Mouse (Mus musculus): ENCODE results near the gene Sec16a. TPM values are rescaled to one million over a fixed set of nuclear protein-coding genes. Genes with fewer than 3 reads are reported as not detected.

Sec16a gene
- 12.1 and 13.2 TPM in 2 replicates for polyA plus RNA-seq (2015; fragmentation: Nextera tagmentation; extraction: Ambion mirVana)

DNA sequence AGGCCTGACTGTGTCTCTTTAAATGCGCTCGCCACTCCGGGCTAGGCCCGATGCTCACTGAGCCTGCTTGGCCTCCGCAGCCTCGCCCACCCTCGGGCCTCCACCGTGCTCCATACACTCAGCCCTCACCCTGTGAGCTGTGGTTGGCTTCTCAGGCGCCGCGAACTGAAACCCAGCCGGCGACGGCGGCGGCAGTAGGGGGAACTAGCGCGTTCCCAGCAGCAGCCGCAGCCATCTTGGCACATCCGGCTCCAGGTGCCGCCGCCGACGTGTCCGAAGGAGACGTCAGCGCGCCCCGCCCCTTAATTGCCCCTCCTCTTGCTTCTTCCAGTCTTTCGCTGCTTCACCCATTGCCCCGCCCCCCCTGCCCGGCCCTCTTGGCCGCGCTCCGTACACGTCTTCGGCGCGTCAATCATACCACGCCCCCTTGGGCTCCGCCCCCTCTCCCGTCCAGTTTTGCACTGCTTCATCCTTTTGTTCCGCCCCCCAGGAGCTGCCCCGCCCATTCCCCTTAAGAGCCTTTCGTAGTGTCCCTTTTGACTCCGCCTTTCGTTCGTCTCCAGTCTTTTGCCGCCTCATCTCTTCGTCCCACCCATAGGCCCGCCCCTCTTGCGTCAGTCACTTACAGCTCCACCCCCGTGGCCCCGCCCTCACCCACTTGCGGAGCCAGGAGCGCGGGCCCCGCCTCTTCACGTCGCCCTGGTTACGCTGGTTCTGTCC lies at the start of gene Sec16a:
Gene Sec16a (minus strand): TSS at position 271 of the 720 bp plus-strand sequence.

DNA sequence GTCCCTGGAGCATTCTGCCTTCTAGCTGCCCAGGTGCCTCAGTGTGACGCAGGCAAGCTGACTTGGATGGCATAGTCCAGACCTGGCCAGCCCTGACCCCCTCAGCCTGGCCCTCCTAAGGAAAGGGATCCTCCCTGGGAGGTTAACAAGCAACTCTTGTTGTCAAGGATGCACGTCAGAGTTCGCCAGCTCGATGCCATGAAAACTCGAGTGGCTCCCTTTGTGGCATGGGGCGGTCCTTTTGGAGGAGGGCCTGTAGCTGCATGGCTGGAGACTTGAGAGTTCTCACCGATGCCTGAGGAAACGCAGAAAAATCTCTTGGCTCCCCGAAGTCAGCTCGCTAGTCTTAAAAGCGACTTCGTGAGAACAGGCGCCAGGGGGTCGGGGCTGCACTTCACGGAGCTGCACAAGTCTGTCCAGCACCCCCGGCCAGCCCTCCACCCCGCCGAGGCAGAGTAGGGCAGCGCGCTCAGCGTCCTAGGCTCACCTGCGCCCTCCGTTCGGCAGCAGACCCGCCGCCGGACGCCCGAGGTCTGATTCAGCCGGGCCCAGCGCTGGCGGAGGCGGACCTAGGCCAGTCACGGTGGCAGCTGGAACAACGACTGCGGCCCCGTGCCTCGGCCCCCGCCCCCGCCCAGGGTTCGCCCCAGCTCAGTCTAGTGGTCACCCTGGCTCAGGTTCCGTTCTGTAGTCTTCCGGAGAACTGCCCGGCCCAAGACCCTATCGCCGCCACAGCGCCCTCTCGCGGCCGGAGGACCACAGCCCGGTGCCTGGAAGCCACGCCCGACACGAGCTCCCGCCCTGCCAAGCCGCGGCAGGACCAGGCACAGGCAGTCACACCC lies 36.3 kb downstream of the Sec16a start, which contains the start of gene Inpp5e:
Gene Inpp5e (minus strand): TSS at position 689 of the 842 bp plus-strand sequence.

DNA sequence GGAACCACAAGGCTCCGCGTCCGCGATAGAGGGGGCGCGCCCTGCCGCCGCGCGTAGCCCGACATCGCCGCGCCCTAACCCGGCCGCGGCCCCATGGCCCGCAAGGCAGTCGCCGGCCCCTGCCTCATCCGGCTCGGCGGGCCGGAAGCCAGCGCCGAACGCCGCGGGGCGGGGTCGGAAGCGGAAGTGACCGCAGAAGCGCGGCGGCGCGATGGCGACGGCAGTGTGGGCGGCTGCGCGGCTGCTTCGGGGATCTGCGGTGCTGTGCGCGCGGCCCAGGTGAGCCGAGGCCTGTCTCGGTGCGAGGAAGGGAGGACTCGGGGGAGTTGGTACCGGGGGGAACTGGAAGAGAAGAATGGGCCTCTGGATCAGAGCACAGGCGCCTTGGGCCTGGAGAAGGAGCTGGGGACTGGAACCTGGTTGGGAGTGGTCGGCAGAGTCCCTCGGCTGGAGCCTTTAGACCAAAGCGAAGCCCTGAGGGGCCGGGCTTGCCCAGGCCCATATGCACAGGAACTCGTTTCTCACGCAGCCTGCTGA lies 55.8 kb downstream of the Sec16a start, which contains the start of the genes Entr1 and Pmpca:
Gene Entr1 (minus strand): TSS at position 163 of the 537 bp plus-strand sequence.
Gene Pmpca (plus strand): TSS at position 186 of the 537 bp plus-strand sequence.

DNA sequence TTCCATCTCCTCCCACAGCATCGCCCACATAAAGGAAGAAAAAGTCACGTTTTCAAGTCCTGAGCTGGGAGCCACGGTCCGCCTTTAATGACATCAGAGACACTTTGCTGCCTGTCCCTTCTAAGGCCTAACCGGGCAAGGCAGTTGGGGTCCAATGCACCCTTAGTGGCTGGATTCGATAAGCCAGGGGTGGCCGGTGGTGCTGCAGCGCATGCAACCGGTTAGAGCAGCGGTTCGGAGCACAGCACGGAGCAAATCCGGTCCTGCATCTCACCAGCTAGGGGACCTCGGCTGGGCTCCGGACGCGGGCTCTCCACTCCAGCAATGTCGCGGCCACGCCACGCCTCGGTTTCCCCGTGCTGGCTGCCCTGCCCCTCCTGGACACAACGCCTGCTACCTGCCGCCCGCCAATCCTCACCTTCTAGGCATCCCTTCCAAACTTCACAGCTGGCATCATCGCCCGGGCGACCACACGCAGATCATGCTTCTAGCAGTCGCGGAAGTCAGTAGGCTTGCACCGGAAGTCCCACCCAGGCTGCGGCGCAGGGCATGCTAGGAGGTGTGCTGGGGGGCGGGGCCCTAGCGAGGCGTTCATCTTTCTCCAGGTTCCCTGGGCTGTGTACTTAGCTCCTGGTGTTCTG lies 64.8 kb downstream of the Sec16a start, which contains the start of gene Snapc4:
Gene Snapc4 (minus strand): TSS at position 523 of the 641 bp plus-strand sequence.

DNA sequence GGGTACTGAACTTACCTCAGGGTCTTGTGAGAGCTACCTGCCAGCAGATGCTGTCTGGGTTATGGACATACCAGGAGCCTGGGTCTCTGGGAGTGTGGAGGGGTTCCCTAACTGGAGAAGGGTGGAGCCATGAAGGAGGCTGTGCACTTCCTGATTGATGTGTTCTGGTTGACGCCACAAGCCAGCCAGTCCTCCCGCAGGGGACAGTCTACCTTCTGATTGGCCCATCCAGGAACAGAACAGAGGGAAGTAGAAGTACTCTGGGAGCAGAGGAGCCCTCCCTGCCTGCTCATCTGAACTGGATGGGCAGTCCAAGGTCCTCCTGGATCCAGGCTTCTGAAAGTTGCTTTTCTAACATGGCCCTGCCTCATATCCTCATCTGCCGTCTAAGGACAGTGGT lies 84.2 kb downstream of the Sec16a start, which contains the start of gene Card9:
Gene Card9 (minus strand): TSS at position 147 of the 400 bp plus-strand sequence.

Small RNA genes within 50 kb of the gene (microRNA-seq; reads per million reads assigned to microRNA genes)
- 0.93 reads per million for gene Mir6996

Other genes starting within 250 kb of the Sec16a start
- not detected in 2 replicates for gene Lhx3, start 236.9 kb downstream of the Sec16a start, polyA plus RNA-seq (2015; fragmentation: Nextera tagmentation; extraction: Ambion mirVana)
- gene Qsox2, start 207.7 kb downstream of the Sec16a start, polyA plus RNA-seq (2015; fragmentation: Nextera tagmentation; extraction: Ambion mirVana): 15.8 and 16.8 TPM in 2 replicates
- 0.10 and 0.30 TPM in 2 replicates for gene Ccdc187, start 150.7 kb downstream of the Sec16a start, polyA plus RNA-seq (2015; fragmentation: Nextera tagmentation; extraction: Ambion mirVana)
- gene Gpsm1, start 129.7 kb downstream of the Sec16a start, polyA plus RNA-seq (2015; fragmentation: Nextera tagmentation; extraction: Ambion mirVana): 18.5 and 18.7 TPM in 2 replicates
- gene Dnlz, start 93.1 kb downstream of the Sec16a start, polyA plus RNA-seq (2015; fragmentation: Nextera tagmentation; extraction: Ambion mirVana): 16.4 and 17.4 TPM in 2 replicates
- 0.52 and 2.4 TPM in 2 replicates for gene Card9, start 84.3 kb downstream of the Sec16a start, polyA plus RNA-seq (2015; fragmentation: Nextera tagmentation; extraction: Ambion mirVana)
- gene Snapc4, start 64.6 kb downstream of the Sec16a start, polyA plus RNA-seq (2015; fragmentation: Nextera tagmentation; extraction: Ambion mirVana): 9.9 and 10.2 TPM in 2 replicates
- gene Entr1, start 55.9 kb downstream of the Sec16a start, polyA plus RNA-seq (2015; fragmentation: Nextera tagmentation; extraction: Ambion mirVana): 61.4 and 68.2 TPM in 2 replicates
- 65.7 and 71.1 TPM in 2 replicates for gene Pmpca, start 55.9 kb downstream of the Sec16a start, polyA plus RNA-seq (2015; fragmentation: Nextera tagmentation; extraction: Ambion mirVana)
- 7.9 and 8.8 TPM in 2 replicates for gene Inpp5e, start 36.0 kb downstream of the Sec16a start, polyA plus RNA-seq (2015; fragmentation: Nextera tagmentation; extraction: Ambion mirVana)
- gene Notch1, start 71.4 kb upstream of the Sec16a start, polyA plus RNA-seq (2015; fragmentation: Nextera tagmentation; extraction: Ambion mirVana): 5.7 and 5.8 TPM in 2 replicates
- gene Egfl7, start 134.8 kb upstream of the Sec16a start, polyA plus RNA-seq (2015; fragmentation: Nextera tagmentation; extraction: Ambion mirVana): 42.7 and 56.6 TPM in 2 replicates
- not detected in 2 replicates for gene Gm20532, start 141.4 kb upstream of the Sec16a start, polyA plus RNA-seq (2015; fragmentation: Nextera tagmentation; extraction: Ambion mirVana)
- gene Agpat2, start 159.2 kb upstream of the Sec16a start, polyA plus RNA-seq (2015; fragmentation: Nextera tagmentation; extraction: Ambion mirVana): 33.3 and 34.1 TPM in 2 replicates
- gene Fam69b, start 183.2 kb upstream of the Sec16a start, polyA plus RNA-seq (2015; fragmentation: Nextera tagmentation; extraction: Ambion mirVana): 8.2 and 10.3 TPM in 2 replicates
- gene Lcn4, start 226.1 kb upstream of the Sec16a start, polyA plus RNA-seq (2015; fragmentation: Nextera tagmentation; extraction: Ambion mirVana): not detected in 2 replicates